In the genomic region with DNA sequence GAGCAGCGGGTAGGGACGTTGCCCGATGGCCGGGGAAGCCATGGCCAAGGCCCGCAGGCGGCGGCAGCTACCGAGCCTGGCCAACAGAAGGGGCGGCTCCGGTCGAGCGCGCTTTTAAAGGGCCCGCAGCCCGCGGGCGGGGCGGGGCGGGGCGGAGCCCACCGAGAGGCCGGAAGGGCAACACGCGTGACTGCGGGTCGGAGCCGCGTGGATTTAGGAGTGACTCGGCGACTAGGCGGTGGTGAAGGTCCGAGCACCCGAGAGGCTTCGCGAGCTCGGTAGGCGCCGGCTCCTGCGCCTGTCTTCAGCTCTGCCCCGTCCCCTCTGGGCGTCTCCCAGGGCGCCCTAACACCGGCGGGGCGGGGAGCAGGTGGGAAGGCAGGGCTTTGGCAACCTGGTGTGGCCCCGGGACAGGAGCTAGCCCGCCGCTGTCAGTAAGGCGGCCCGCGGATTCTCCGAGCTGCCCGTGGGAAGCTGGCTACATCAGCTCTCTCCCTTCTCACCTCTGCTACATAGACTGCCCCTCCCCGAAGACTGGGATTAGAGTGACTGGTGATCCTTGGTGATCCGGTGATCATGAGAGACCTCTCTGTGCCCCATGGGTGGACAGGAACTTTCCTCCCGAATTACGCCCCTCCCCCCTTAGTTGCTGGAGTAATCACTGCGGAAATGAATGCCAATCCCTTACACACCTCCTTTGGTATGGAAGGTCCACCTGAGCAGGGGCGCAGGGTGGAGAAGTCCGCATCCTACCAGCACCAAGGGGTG, we compare ENCODE assay signal across 8 mouse cellular contexts. TPM values are rescaled to one million over a fixed set of nuclear protein-coding genes. Genes with fewer than 3 reads are reported as not detected.
A peak's percentile ranks its signal among the peaks of the same experiment; 100 is the strongest.
DNase-seq lines count a peak whose midpoint lies in the region; ATAC-seq and TF ChIP-seq lines count a peak whose summit lies in the region.

A gene (minus strand): TSS at position 170 of the 768 bp plus-strand sequence.

- intact Hi-C loops in heart, postnatal 14 days (cut with DNase I) = no loop called here

- H3K36me3 ChIP-seq in CH12.LX (replicated peaks in 1 of 2; ENCODE audit: control insufficient read depth in 1 of 2, insufficient read depth in 1 of 2, low read length in 1 of 2) = no peaks in the 10 kb centered on the region
- H3K36me3 ChIP-seq in forebrain, embryonic 14.5 days (ENCODE audit: control insufficient read depth, insufficient read depth, low read length) = no peaks in the 10 kb centered on the region
- no peaks in the 10 kb centered on the region for H3K36me3 ChIP-seq in neural tube, embryonic 14.5 days (ENCODE audit: control insufficient read depth, insufficient read depth, low read length)

- no peak for TF ChIP-seq RAD21 in CH12.LX (IDR thresholded peaks at IDR 0.05; ENCODE audit: low read depth, low read length)

- dilution Hi-C loops in CH12.LX (cut with MboI; ENCODE audit: extremely low pct_ligation_motif_present, extremely low pct_unique_long_range_greater_than_20kb, low sequenced_read_pairs) = no loop called here

- peak within 1 kb of the TSS; percentile 91 for H3K4me2 ChIP-seq in CH12.LX (ENCODE audit: insufficient read depth, low read depth, poor library complexity, severe bottlenecking)
- H3K4me2 ChIP-seq in forebrain, embryonic 14.5 days (ENCODE audit: low read length) = peak within 1 kb of the TSS; percentile 94
- peak within 1 kb of the TSS; percentile 95 for H3K4me2 ChIP-seq in neural tube, embryonic 14.5 days (ENCODE audit: low read depth, low read length)

- TF ChIP-seq CTCF in CH12.LX (conservative IDR thresholded peaks at IDR 0.05 in 1 of 2, IDR thresholded peaks at IDR 0.05 in 1 of 2; ENCODE audit: low read depth in 2 of 2, low read length in 2 of 2) = no peak

- no peak for DNase-seq in CH12.LX (ENCODE audit: extremely low read depth)
- peak; percentile 46 for DNase-seq in forebrain, embryonic 14.5 days (ENCODE audit: low spot score)
- DNase-seq in heart, postnatal 14 days = peak; percentile 77 to 81
- DNase-seq in large intestine, adult 2 months (ENCODE audit: low read depth, low spot score) = peak; percentile 22
- DNase-seq in lung, adult 18-20 months = peak; percentile 84 to 88
- DNase-seq in testis, postnatal 14 days (ENCODE audit: low spot score) = peak; percentile 51

- in situ Hi-C loops in CH12.LX (cut with MboI; ENCODE audit: low pct_ligation_motif_present, low pct_unique_long_range_greater_than_20kb, low sequenced_read_pairs) = no loop called here

- no peak within 1 kb of the TSS for H3K27ac ChIP-seq in CH12.LX (ENCODE audit: insufficient read depth, low read depth)
- no peak within 1 kb of the TSS for H3K27ac ChIP-seq in forebrain, embryonic 14.5 days (ENCODE audit: low read depth, low read length)
- H3K27ac ChIP-seq in neural tube, embryonic 14.5 days (ENCODE audit: low read depth, low read length) = no peak within 1 kb of the TSS

- WGBS in forebrain, embryonic 14.5 days = 1% methylated on average over 56 of the region's 60 CpGs
- WGBS in large intestine, adult 2 months = under 1% methylated on average over 60 of the region's 60 CpGs
- under 1% methylated on average over 45 of the region's 60 CpGs for WGBS in neural tube, embryonic 14.5 days

- H3K9me3 ChIP-seq in CH12.LX (replicated peaks; ENCODE audit: low read length) = peaks cover 2% of the 10 kb centered on the region
- no peaks in the 10 kb centered on the region for H3K9me3 ChIP-seq in forebrain, embryonic 14.5 days (replicated peaks; ENCODE audit: control insufficient read depth, low read length)
- no peaks in the 10 kb centered on the region for H3K9me3 ChIP-seq in neural tube, embryonic 14.5 days (ENCODE audit: control insufficient read depth, low read length)

- no peak for TF ChIP-seq POLR2A in CH12.LX (IDR thresholded peaks at IDR 0.05; ENCODE audit: low read depth, low read length)

- no peaks in the 10 kb centered on the region for H3K79me2 ChIP-seq in CH12.LX (replicated peaks; ENCODE audit: control insufficient read depth, extremely low read depth, insufficient read depth, poor library complexity, severe bottlenecking)

- H3K9ac ChIP-seq in CH12.LX (ENCODE audit: insufficient read depth, low read depth) = peak within 1 kb of the TSS; percentile 12
- peak within 1 kb of the TSS; percentile 73 for H3K9ac ChIP-seq in forebrain, embryonic 14.5 days (ENCODE audit: low read length)
- H3K9ac ChIP-seq in neural tube, embryonic 14.5 days (replicated peaks; ENCODE audit: low read depth, low read length) = peak within 1 kb of the TSS; percentile 78

- ATAC-seq in cerebellum, adult (ENCODE audit: insufficient number of reproducible peaks, low FRiP score, low TSS enrichment) = peak; percentile 68
- ATAC-seq in forebrain, embryonic 14.5 days = peak; percentile 59
- ATAC-seq in neural tube, embryonic 14.5 days (ENCODE audit: low read depth) = peak; percentile 75

- peak within 1 kb of the TSS; percentile 30 to 66 (median 48) for H3K4me3 ChIP-seq in CH12.LX (replicated peaks in 1 of 3; ENCODE audit: low read depth in 2 of 3, low read length in 2 of 3, poor library complexity in 1 of 3)
- peak within 1 kb of the TSS; percentile 60 for H3K4me3 ChIP-seq in forebrain, embryonic 14.5 days (ENCODE audit: low read depth, low read length)
- peak within 1 kb of the TSS; percentile 72 for H3K4me3 ChIP-seq in neural tube, embryonic 14.5 days (ENCODE audit: low read depth, low read length)

- no peak for TF ChIP-seq EP300 in CH12.LX (IDR thresholded peaks at IDR 0.05; ENCODE audit: low read length)

- H3K27me3 ChIP-seq in CH12.LX (replicated peaks) = peaks cover 34% of the 10 kb centered on the region
- H3K27me3 ChIP-seq in forebrain, embryonic 14.5 days (replicated peaks; ENCODE audit: control insufficient read depth, insufficient read depth, low read length) = peaks cover 15% of the 10 kb centered on the region
- peaks cover 14% of the 10 kb centered on the region for H3K27me3 ChIP-seq in neural tube, embryonic 14.5 days (ENCODE audit: control insufficient read depth, insufficient read depth, low read length)

- peaks cover 5 to 19% of the 10 kb centered on the region in 2 experiments for H3K4me1 ChIP-seq in CH12.LX (ENCODE audit: control insufficient read depth in 1 of 2, insufficient read depth in 2 of 2)
- peaks cover 2% of the 10 kb centered on the region for H3K4me1 ChIP-seq in forebrain, embryonic 14.5 days (ENCODE audit: control insufficient read depth, insufficient read depth, low read length)
- H3K4me1 ChIP-seq in neural tube, embryonic 14.5 days (ENCODE audit: control insufficient read depth, insufficient read depth, low read length) = no peaks in the 10 kb centered on the region

TF ChIP-seq in CH12.LX, 34 proteins besides CTCF, POLR2A, EP300 and RAD21:
- TF ChIP-seq ELF1 (IDR thresholded peaks at IDR 0.05; ENCODE audit: low read depth, low read length) (peak; percentile 42; the same call in 1 of the 2 replicates), ZNF384 (IDR thresholded peaks at IDR 0.05; ENCODE audit: low read depth, low read length) (no peak), MAZ (IDR thresholded peaks at IDR 0.05; ENCODE audit: low read depth, low read length) (0 out of 2 replicates have a peak, but pooled peaks have one; percentile 21), IRF4 (IDR thresholded peaks at IDR 0.05; ENCODE audit: low read depth, low read length) (0 out of 2 replicates have a peak, but pooled peaks have one; percentile 10), HCFC1 (IDR thresholded peaks at IDR 0.05; ENCODE audit: low read depth, low read length) (no peak), CHD1 (IDR thresholded peaks at IDR 0.05; ENCODE audit: low read depth, low read length) (no peak), MAFK (IDR thresholded peaks at IDR 0.05; ENCODE audit: insufficient replicate concordance, low read length) (no peak), SIN3A (IDR thresholded peaks at IDR 0.05; ENCODE audit: low read length) (no peak), BHLHE40 (IDR thresholded peaks at IDR 0.05; ENCODE audit: low read depth, low read length) (peak; percentile 39; the same call in 1 of the 2 replicates), MXI1 (IDR thresholded peaks at IDR 0.05; ENCODE audit: low read depth, low read length) (peak; percentile 58; the same call in 1 of the 2 replicates)
TF ChIP-seq in CH12.LX: peak in this region for 5.

RNA-seq across cellular contexts. Expression of the gene that starts here (rescaled TPM):
- 11.2 and 11.5 TPM in 2 replicates for total RNA-seq in CH12.LX (2012; rRNA removed)
- total RNA-seq in CH12.LX (2014; rRNA removed) = 16.3 and 18.4 TPM in 2 replicates
- 29.7 and 32.1 TPM in 2 replicates for polyA plus RNA-seq in CH12.LX (2012; ENCODE audit: insufficient read length, low read depth)
- polyA plus RNA-seq in forebrain, embryonic 14.5 days (2014; fragmentation: Nextera tagmentation; extraction: Ambion mirVana) = 1.0 and 1.2 TPM in 2 replicates
- total RNA-seq in heart, postnatal 14 days (2021) = 1 to 10 TPM; 2.4 to 5.1 TPM
- polyA plus RNA-seq in large intestine, adult 2 months (2012; rRNA removed) = 5.5 and 6.7 TPM in 2 replicates
- 4.8 and 5.7 TPM in 2 replicates for polyA plus RNA-seq in neural tube, embryonic 14.5 days (2014; fragmentation: Nextera tagmentation; extraction: Ambion mirVana)

Comparison
In these comparisons a context has a peak if more than half of its experiments do, and no peak if none do; other contexts are left out.
1. H3K9ac ChIP-seq: peak in every context shown above with its lines; median percentile 78 in neural tube, embryonic 14.5 days; 73 in forebrain, embryonic 14.5 days; 12 in CH12.LX.